Mouse (Mus musculus) CD4-positive, CD25-positive, alpha-beta regulatory T cell, adult 4 months (primary cell): Measurements from ENCODE around the gene Pnrc1. TPM values are rescaled to one million over a fixed set of nuclear protein-coding genes. Genes with fewer than 3 reads are reported as not detected.

Experiments used
- ATAC-seq: one replicate; pipeline ENCODE4 v1.8.0; 2017
- polyA plus RNA-seq, 2 experiments: library from polyadenylated mRNA; unstranded; fragments of 100-300 nt; shearing (Covaris generic); gene quantifications; one replicate each; pipeline ENCODE4 v1.2.1; 2017

Pnrc1 gene
- polyA plus RNA-seq, 2 experiments from 2014 or later = 64.6 to 103 TPM

GRCm38 (mm10) chr4:33221847-33222246, 68.1 kb downstream of the Pnrc1 start:
- ATAC-seq = no peak

GRCm38 (mm10) chr4:33208881-33209841, 80.8 kb downstream of the Pnrc1 start, which contains the start of gene Srsf12:
Gene Srsf12, plus strand, starts transcription at chr4:33208991.
- peak; percentile 98 for ATAC-seq

- ATAC-seq = no peak
Measured at GRCm38 (mm10) chr4:33207551-33207950, 82.4 kb downstream of the Pnrc1 start.

- ATAC-seq = peak; percentile 36
Measured at GRCm38 (mm10) chr4:33204682-33205081, 85.3 kb downstream of the Pnrc1 start.

- ATAC-seq = no peak
Measured at GRCm38 (mm10) chr4:33198117-33198516, 91.8 kb downstream of the Pnrc1 start.

Other genes with a start within 250 kb of the Pnrc1 start
- gene Gabrr2, start 227.2 kb downstream of the Pnrc1 start, polyA plus RNA-seq = 10 to 100 TPM; 24.2 to 27.1 TPM
- gene Gabrr1, start 157.6 kb downstream of the Pnrc1 start, polyA plus RNA-seq = not detected
- gene Pm20d2, start 100.4 kb downstream of the Pnrc1 start, polyA plus RNA-seq = not detected
- gene Srsf12, start 81.2 kb downstream of the Pnrc1 start, polyA plus RNA-seq = 1 to 10 TPM; 3.5 to 4.2 TPM
- 10 to 100 TPM; 62.4 to 63.0 TPM for gene Rngtt, start 20.1 kb upstream of the Pnrc1 start, polyA plus RNA-seq